Mouse (Mus musculus): ENCODE measurements around the gene Bnipl.

Gene Bnipl

GRCm38 (mm10) chr3:95237541-95238099 lies 13.4 kb downstream of the Bnipl start:
- DNase-seq (ENCODE audit: low spot score in 2 of 2): no peak

GRCm38 (mm10) chr3:95235386-95236301 lies 15.3 kb downstream of the Bnipl start:
- DNase-seq (ENCODE audit: low spot score in 2 of 2): no peak

- no peak for DNase-seq (ENCODE audit: low spot score in 2 of 2)
Measured at GRCm38 (mm10) chr3:95233303-95233980, 17.6 kb downstream of the Bnipl start.

- DNase-seq (ENCODE audit: low spot score in 2 of 2): peak in 1 of 2 experiments; percentile 45
Measured at GRCm38 (mm10) chr3:95232771-95233170, 18.2 kb downstream of the Bnipl start.

GRCm38 (mm10) chr3:95231298-95232221 lies 19.4 kb downstream of the Bnipl start, which contains the start of gene Mllt11:
Gene Mllt11, minus strand, starts transcription at chr3:95232171.
- no peak for DNase-seq (ENCODE audit: low spot score in 2 of 2)

GRCm38 (mm10) chr3:95230495-95231297 lies 20.3 kb downstream of the Bnipl start:
- DNase-seq (ENCODE audit: low spot score in 2 of 2): no peak

- DNase-seq (ENCODE audit: low spot score in 2 of 2): peak; percentile 41 to 45
Measured at GRCm38 (mm10) chr3:95229781-95230494, 21.1 kb downstream of the Bnipl start.

- DNase-seq (ENCODE audit: low spot score in 2 of 2): peak; percentile 67 to 76
Measured at GRCm38 (mm10) chr3:95228894-95229780, 21.9 kb downstream of the Bnipl start.

- peak; percentile 83 to 88 for DNase-seq (ENCODE audit: low spot score in 2 of 2)
Measured at GRCm38 (mm10) chr3:95228148-95228893, 22.7 kb downstream of the Bnipl start, which contains the start of gene Cdc42se1. Gene Cdc42se1, plus strand, starts transcription at chr3:95228732.

GRCm38 (mm10) chr3:95227214-95227613 lies 23.8 kb downstream of the Bnipl start:
- no peak for DNase-seq (ENCODE audit: low spot score in 2 of 2)

GRCm38 (mm10) chr3:95224295-95224694 lies 26.7 kb downstream of the Bnipl start:
- DNase-seq (ENCODE audit: low spot score in 2 of 2): no peak

- DNase-seq (ENCODE audit: low spot score in 2 of 2): no peak
Measured at GRCm38 (mm10) chr3:95223041-95223440, 28.0 kb downstream of the Bnipl start.

- DNase-seq (ENCODE audit: low spot score in 2 of 2): no peak
Measured at GRCm38 (mm10) chr3:95218466-95219137, 32.4 kb downstream of the Bnipl start.

GRCm38 (mm10) chr3:95217255-95218134 lies 33.5 kb downstream of the Bnipl start, which contains the start of gene Gabpb2:
Gene Gabpb2, minus strand, starts transcription at chr3:95217916.
- DNase-seq (ENCODE audit: low spot score in 2 of 2): peak; percentile 93 to 95

GRCm38 (mm10) chr3:95216655-95217254 lies 34.2 kb downstream of the Bnipl start:
- DNase-seq (ENCODE audit: low spot score in 2 of 2): no peak

- DNase-seq (ENCODE audit: low spot score in 2 of 2): no peak
Measured at GRCm38 (mm10) chr3:95213609-95213975, 37.4 kb downstream of the Bnipl start.
